In genomic region chr6:21985732-21986540, GRCm38 (mm10) we compare ENCODE assay signal across 8 mouse cellular contexts. TPM values are rescaled to one million over a fixed set of nuclear protein-coding genes. Genes with fewer than 3 reads are reported as not detected.
DNase-seq lines count a peak whose midpoint lies in the region; ATAC-seq lines count a peak whose summit lies in the region.

Gene Cped1 (plus strand): TSS chr6:21985916.

- WGBS in forebrain, embryonic 10.5 days, result under 1% methylated on average over 38 of the region's 38 CpGs

- H3K9me3 ChIP-seq in forebrain, embryonic 10.5 days, result no peaks in the 10 kb centered on the region

- peaks cover 41% of the 10 kb centered on the region for H3K27me3 ChIP-seq in forebrain, embryonic 10.5 days (ENCODE audit: poor library complexity, severe bottlenecking)

- H3K4me1 ChIP-seq in forebrain, embryonic 10.5 days, result peaks cover 19% of the 10 kb centered on the region

- H3K27ac ChIP-seq in forebrain, embryonic 10.5 days, result peak within 1 kb of the TSS; percentile 77

- ATAC-seq in megakaryocyte-erythroid progenitor cell, adult 5-6 weeks (replicated peaks; ENCODE audit: low FRiP score, low TSS enrichment, poor library complexity, severe bottlenecking), result peak; percentile 72

- DNase-seq in CD4-positive, CD25-positive, alpha-beta regulatory T cell, adult 2 months (ENCODE audit: low read depth, low spot score), result peak; percentile 17
- DNase-seq in adrenal gland, postnatal 14 days, result peak; percentile 84
- peak; percentile 64 for DNase-seq in forebrain, embryonic 10.5 days (ENCODE audit: extremely low spot score, low spot score)
- DNase-seq in heart, postnatal 10 days, result peak; percentile 81 to 82
- peak; percentile 59 to 79 for DNase-seq in kidney, postnatal 36 days
- DNase-seq in spleen, adult 18-20 months, result peak; percentile 12 to 36
- DNase-seq in thymus, postnatal 0 days (ENCODE audit: low spot score), result no peak

- H3K36me3 ChIP-seq in forebrain, embryonic 10.5 days (replicated peaks), result no peaks in the 10 kb centered on the region

- H3K4me3 ChIP-seq in forebrain, embryonic 10.5 days, result peak within 1 kb of the TSS; percentile 54

- intact Hi-C loops in heart, postnatal 10 days (cut with DNase I), result loop anchor here (1.0 to 2.0 kb wide), 2 partner anchors 33 to 85 kb away; no protein-coding TSS in a partner anchor

RNA-seq across cellular contexts. Expression of gene Cped1, which starts in this region (rescaled TPM):
- total RNA-seq in adrenal gland, postnatal 14 days (2021), result 31.3 and 35.4 TPM in 2 replicates
- polyA plus RNA-seq in forebrain, embryonic 10.5 days (2016; fragmentation: Nextera tagmentation; extraction: Ambion mirVana), result 24.3 and 25.5 TPM in 2 replicates
- total RNA-seq in heart, postnatal 10 days (2021), result 10 to 100 TPM; 13.5 to 15.0 TPM
- 3.2 and 3.8 TPM in 2 replicates for total RNA-seq in megakaryocyte-erythroid progenitor cell, adult 5-6 weeks (2014; fragmentation: Nextera tagmentation)
- total RNA-seq in megakaryocyte-erythroid progenitor cell, adult 5-6 weeks (2017), result 0.42 and 0.91 TPM in 2 replicates
- 0.72 and 0.95 TPM in 2 replicates for polyA plus RNA-seq in thymus, postnatal 0 days (2015; fragmentation: Nextera tagmentation; extraction: Ambion mirVana)

Comparison
In these comparisons a context has a peak if more than half of its experiments do, and no peak if none do; other contexts are left out.
1. RNA of gene Cped1 (polyA plus RNA-seq): 24.3 to 25.5 TPM in forebrain, embryonic 10.5 days; 0.72 to 0.95 TPM in thymus, postnatal 0 days; every median in the first group is over 10 times any median in the second.